Mouse (Mus musculus): ENCODE measurements around the gene Gm5127. TPM values are rescaled to one million over a fixed set of nuclear protein-coding genes. Genes with fewer than 3 reads are reported as not detected.

Gm5127 gene
- total RNA-seq, 1 experiment from 2014 or later = not detected

Small RNAs within 50 kb of the gene (microRNA-seq; reads per million reads assigned to microRNA genes)
- gene Gm22102 = 0 reads per million in 2 experiments

Other genes starting within 250 kb of the Gm5127 start
- 0.15 TPM in 1 of 2 replicates, not detected in the other for gene Fndc3c1, start 97.8 kb upstream of the Gm5127 start, total RNA-seq (2021)
- 0.33 and 0.86 TPM in 2 replicates for gene Cysltr1, start 20.5 kb downstream of the Gm5127 start, total RNA-seq (2021)